In genomic region chr4:150280459-150280858, GRCm38 (mm10) we compare ENCODE assay signal across 7 mouse cellular contexts. TPM values are rescaled to one million over a fixed set of nuclear protein-coding genes. Genes with fewer than 3 reads are reported as not detected.
DNase-seq lines count a peak whose midpoint lies in the region; ATAC-seq lines count a peak whose summit lies in the region.

No protein-coding gene starts in this region.

- H3K4me2 ChIP-seq in lung, embryonic 16.5 days (ENCODE audit: low read depth, low read length), result peak overlapping the region; percentile 74
- H3K4me2 ChIP-seq in forebrain, embryonic 12.5 days, result peak overlapping the region; percentile 59
- peak overlapping the region; percentile 64 for H3K4me2 ChIP-seq in stomach, embryonic 16.5 days (ENCODE audit: low read depth, low read length)

- DNase-seq in lung, postnatal 25 days (ENCODE audit: low spot score), result no peak
- no peak for DNase-seq in limb, embryonic 10.5 days (ENCODE audit: low spot score)
- DNase-seq in urinary bladder, postnatal 36 days (ENCODE audit: low spot score in 2 of 2), result no peak
- DNase-seq in layer of hippocampus, adult 18-20 months (ENCODE audit: low spot score in 2 of 2), result no peak

- H3K9me3 ChIP-seq in lung, embryonic 16.5 days (ENCODE audit: control insufficient read depth, low read length), result no peaks in the 10 kb centered on the region
- H3K9me3 ChIP-seq in forebrain, embryonic 12.5 days, result no peaks in the 10 kb centered on the region
- no peaks in the 10 kb centered on the region for H3K9me3 ChIP-seq in limb, embryonic 10.5 days (replicated peaks)
- no peaks in the 10 kb centered on the region for H3K9me3 ChIP-seq in stomach, embryonic 16.5 days (replicated peaks; ENCODE audit: control insufficient read depth, low read length)

- H3K9ac ChIP-seq in lung, embryonic 16.5 days (ENCODE audit: low read length), result peak overlapping the region; percentile 11; the same call in 1 of the 2 replicates
- H3K9ac ChIP-seq in forebrain, embryonic 12.5 days, result no peak overlapping the region
- H3K9ac ChIP-seq in stomach, embryonic 16.5 days (ENCODE audit: low read length), result peak overlapping the region; percentile 87

- no peaks in the 10 kb centered on the region for H3K27me3 ChIP-seq in lung, embryonic 16.5 days (ENCODE audit: control insufficient read depth, insufficient read depth, low read depth, low read length)
- no peaks in the 10 kb centered on the region for H3K27me3 ChIP-seq in forebrain, embryonic 12.5 days
- H3K27me3 ChIP-seq in limb, embryonic 10.5 days (ENCODE audit: low read depth, poor library complexity, severe bottlenecking), result no peaks in the 10 kb centered on the region
- H3K27me3 ChIP-seq in stomach, embryonic 16.5 days (ENCODE audit: control insufficient read depth, insufficient read depth, low read length), result no peaks in the 10 kb centered on the region

- no peaks in the 10 kb centered on the region for H3K36me3 ChIP-seq in lung, embryonic 16.5 days (ENCODE audit: control insufficient read depth, insufficient read depth, low read length)
- no peaks in the 10 kb centered on the region for H3K36me3 ChIP-seq in forebrain, embryonic 12.5 days (replicated peaks)
- H3K36me3 ChIP-seq in limb, embryonic 10.5 days, result no peaks in the 10 kb centered on the region
- no peaks in the 10 kb centered on the region for H3K36me3 ChIP-seq in stomach, embryonic 16.5 days (ENCODE audit: control insufficient read depth, insufficient read depth, low read length)

- WGBS in lung, embryonic 16.5 days, result 33% methylated on average over 4 of the region's 4 CpGs
- 41% methylated on average over 4 of the region's 4 CpGs for WGBS in forebrain, embryonic 12.5 days
- WGBS in limb, embryonic 10.5 days, result 45% methylated on average over 4 of the region's 4 CpGs
- 45% methylated on average over 4 of the region's 4 CpGs for WGBS in stomach, embryonic 16.5 days

- no peak for ATAC-seq in lung, embryonic 16.5 days (ENCODE audit: low read depth)
- ATAC-seq in forebrain, embryonic 12.5 days (ENCODE audit: low FRiP score), result no peak
- no peak for ATAC-seq in stomach, embryonic 16.5 days (ENCODE audit: insufficient read depth, low FRiP score)

- peaks cover 18% of the 10 kb centered on the region for H3K4me1 ChIP-seq in lung, embryonic 16.5 days (replicated peaks; ENCODE audit: control insufficient read depth, insufficient read depth, low read length)
- peaks cover 24% of the 10 kb centered on the region for H3K4me1 ChIP-seq in forebrain, embryonic 12.5 days
- peaks cover 26% of the 10 kb centered on the region for H3K4me1 ChIP-seq in limb, embryonic 10.5 days
- H3K4me1 ChIP-seq in stomach, embryonic 16.5 days (ENCODE audit: control insufficient read depth, insufficient read depth, low read length), result peaks cover 16% of the 10 kb centered on the region

- H3K4me3 ChIP-seq in lung, embryonic 16.5 days (ENCODE audit: low read length), result peak overlapping the region; percentile 99
- peak overlapping the region; percentile 97 for H3K4me3 ChIP-seq in forebrain, embryonic 12.5 days (replicated peaks)
- peak overlapping the region; percentile 100 for H3K4me3 ChIP-seq in limb, embryonic 10.5 days
- H3K4me3 ChIP-seq in stomach, embryonic 16.5 days (replicated peaks; ENCODE audit: low read length), result peak overlapping the region; percentile 87

- H3K27ac ChIP-seq in lung, embryonic 16.5 days (ENCODE audit: low read length), result peak overlapping the region; percentile 99; the same call in 1 of the 2 replicates
- peak overlapping the region; percentile 97 for H3K27ac ChIP-seq in forebrain, embryonic 12.5 days
- H3K27ac ChIP-seq in limb, embryonic 10.5 days, result peak overlapping the region; percentile 98
- H3K27ac ChIP-seq in stomach, embryonic 16.5 days (ENCODE audit: low read length), result peak overlapping the region; percentile 99

RNA-seq across cellular contexts. Expression of gene Rere, which starts 1.0 kb away (rescaled TPM):
- 24.8 and 30.3 TPM in 2 replicates for polyA plus RNA-seq in lung, embryonic 16.5 days (2015; fragmentation: Nextera tagmentation; extraction: Ambion mirVana)
- 41.5 and 44.4 TPM in 2 replicates for polyA plus RNA-seq in forebrain, embryonic 12.5 days (2016; fragmentation: Nextera tagmentation; extraction: Ambion mirVana)
- 34.0 and 40.3 TPM in 2 replicates for polyA plus RNA-seq in limb, embryonic 10.5 days (2016; fragmentation: Nextera tagmentation; extraction: Ambion mirVana)
- polyA plus RNA-seq in stomach, embryonic 16.5 days (2015; fragmentation: Nextera tagmentation; extraction: Ambion mirVana), result 19.4 and 23.1 TPM in 2 replicates
- 100 to 1,000 TPM; 128 to 139 TPM for total RNA-seq in layer of hippocampus, adult 18-20 months (2021)

RNA-seq across cellular contexts. Expression of gene Eno1, which starts 43.9 kb away (rescaled TPM):
- polyA plus RNA-seq in lung, embryonic 16.5 days (2015; fragmentation: Nextera tagmentation; extraction: Ambion mirVana), result 1,425 and 1,551 TPM in 2 replicates
- polyA plus RNA-seq in forebrain, embryonic 12.5 days (2016; fragmentation: Nextera tagmentation; extraction: Ambion mirVana), result 1,282 and 1,334 TPM in 2 replicates
- polyA plus RNA-seq in limb, embryonic 10.5 days (2016; fragmentation: Nextera tagmentation; extraction: Ambion mirVana), result 3,103 and 4,103 TPM in 2 replicates
- 1,435 and 1,468 TPM in 2 replicates for polyA plus RNA-seq in stomach, embryonic 16.5 days (2015; fragmentation: Nextera tagmentation; extraction: Ambion mirVana)
- 100 to 1,000 TPM; 421 to 451 TPM for total RNA-seq in layer of hippocampus, adult 18-20 months (2021)
